Mouse (Mus musculus): ENCODE measurements around the gene Unc50.

DNA sequence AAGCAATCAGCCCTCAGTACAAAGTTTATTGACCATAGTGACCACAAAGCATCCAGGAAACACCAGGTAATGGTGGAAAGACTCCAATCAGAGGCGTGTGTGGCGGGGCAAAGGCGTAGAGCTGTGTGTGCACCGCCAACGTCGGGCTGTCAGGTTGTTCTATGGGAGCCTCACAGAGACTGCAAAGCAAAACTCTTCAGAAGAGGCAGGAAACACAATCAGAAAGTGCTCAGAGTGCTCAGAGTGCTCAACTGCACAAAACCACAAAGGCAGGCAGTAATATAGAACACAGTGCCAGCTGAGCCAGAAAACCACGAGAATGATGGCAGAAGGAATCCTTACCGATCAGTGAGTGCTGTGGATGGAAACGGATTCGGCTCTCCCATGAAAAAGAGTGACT, 43.3 kb downstream of the Unc50 start:
- TF ChIP-seq ZC3H11A (IDR thresholded peaks at IDR 0.05; ENCODE audit: low read depth, low read length) (no peak), NELFE (IDR thresholded peaks at IDR 0.05; ENCODE audit: low read depth, low read length) (no peak), RCOR1 (conservative IDR thresholded peaks at IDR 0.05; ENCODE audit: low read depth, low read length) (no peak), USF1 (IDR thresholded peaks at IDR 0.05; ENCODE audit: low read depth, low read length) (no peak), TCF12 (IDR thresholded peaks at IDR 0.05; ENCODE audit: low read depth, low read length) (no peak), HCFC1 (IDR thresholded peaks at IDR 0.05; ENCODE audit: low read depth, low read length) (no peak), CTCF (conservative IDR thresholded peaks at IDR 0.05 in 1 of 2, IDR thresholded peaks at IDR 0.05 in 1 of 2; ENCODE audit: low read depth in 2 of 2, low read length in 2 of 2) (no peak), E2F4 (IDR thresholded peaks at IDR 0.05; ENCODE audit: insufficient replicate concordance, low read depth, low read length) (no peak)

All from CH12.LX (cell line).